Mouse (Mus musculus) megakaryocyte, embryonic 14.5 days (primary cell): ENCODE measurements at regions not wholly inside any gene's neighbourhood (a gene's known extent, or its start where the extent isn't known, plus 50 kb on each side); places are given as distances from the start of the nearest gene placed in this dataset.

Experiments used
- H3K27me3 ChIP-seq: replicated peaks from 2 replicates; pipeline ENCODE3; 2012; ENCODE audit warnings: inconsistent platforms
- H3K36me3 ChIP-seq: replicated peaks from 2 replicates; pipeline ENCODE3; 2012; ENCODE audit warnings: low read length, inconsistent platforms, mixed read lengths
- H3K4me1 ChIP-seq: 2 replicates; pipeline ENCODE4 v1.6.1; 2012; ENCODE audit warnings: inconsistent platforms
- H3K4me3 ChIP-seq: replicated peaks from 2 replicates; pipeline ENCODE3; 2012; ENCODE audit warnings: moderate library complexity, mild to moderate bottlenecking, inconsistent platforms
- H3K9me3 ChIP-seq: 2 replicates; pipeline ENCODE4 v1.6.1; 2012; ENCODE audit warnings: inconsistent platforms
- FLI1 ChIP-seq: IDR thresholded peaks from 2 replicates; pipeline ENCODE4 v1.6.1; 2012; ENCODE audit warnings: low read length, inconsistent platforms, mixed read lengths
- GATA1 ChIP-seq: IDR thresholded peaks from 3 replicates; pipeline ENCODE4 v1.6.1; 2012; ENCODE audit warnings: mixed read lengths, low read length, inconsistent platforms, borderline replicate concordance

DNA sequence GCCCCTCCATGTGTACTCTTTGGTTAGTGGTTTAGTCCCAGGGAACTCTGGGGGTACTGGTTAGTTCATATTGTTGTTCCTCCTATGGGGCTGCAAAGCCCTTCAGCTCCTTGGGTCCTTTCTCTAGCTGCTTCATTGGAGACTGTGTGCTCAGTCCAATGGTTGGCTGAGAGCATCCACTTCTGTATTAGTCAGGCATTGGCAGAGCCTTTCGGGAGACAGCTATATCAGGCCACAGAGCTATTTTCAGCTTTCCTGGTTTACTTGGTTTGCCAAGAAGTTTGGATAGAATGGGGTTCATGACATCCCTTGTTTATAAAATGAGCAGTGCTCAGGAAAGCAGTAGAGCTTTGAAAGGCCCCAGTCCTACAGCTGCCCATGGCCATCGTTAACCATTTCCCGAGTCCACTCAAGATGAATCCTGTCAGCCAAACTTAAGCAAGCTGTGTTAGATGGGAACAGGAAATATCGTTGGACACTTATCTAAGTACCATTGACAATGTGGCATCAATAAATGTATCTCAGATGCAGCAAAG, 126.7 kb upstream of the Tdrd3 start:
- Histone ChIP-seq H3K27me3 (no peaks in the 10 kb centered on the region), H3K9me3 (no peaks in the 10 kb centered on the region), H3K4me3 (no peak overlapping the region), H3K4me1 (peaks cover 6% of the 10 kb centered on the region), H3K36me3 (no peaks in the 10 kb centered on the region)
- TF ChIP-seq FLI1 (no peak), GATA1 (no peak)

DNA sequence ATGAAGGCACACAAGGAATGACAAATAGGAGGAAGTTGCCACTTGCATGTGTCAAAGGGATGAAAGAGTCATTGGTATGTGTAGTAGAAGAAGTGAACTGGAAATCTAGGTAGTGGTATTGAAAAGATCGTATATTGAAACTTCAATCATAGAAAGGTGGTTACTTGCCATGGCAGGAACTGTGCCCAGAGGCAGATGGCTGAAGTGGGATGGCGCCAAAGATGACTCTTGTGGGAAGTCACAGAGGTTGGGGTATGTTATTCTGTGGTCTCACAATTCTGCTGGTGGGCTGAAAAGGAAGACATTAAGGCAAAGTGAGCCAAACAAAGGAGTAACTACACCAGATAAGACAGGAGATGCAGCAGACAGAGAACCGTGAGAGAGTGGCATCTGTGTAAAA, 121.2 kb upstream of the Tdrd3 start:
- Histone ChIP-seq H3K27me3 (peaks cover 3% of the 10 kb centered on the region), H3K4me1 (peaks cover 6% of the 10 kb centered on the region), H3K4me3 (no peak overlapping the region), H3K9me3 (no peaks in the 10 kb centered on the region), H3K36me3 (no peaks in the 10 kb centered on the region)
- TF ChIP-seq GATA1: no peak
- no peak for TF ChIP-seq FLI1

- Histone ChIP-seq H3K9me3 (no peaks in the 10 kb centered on the region), H3K4me3 (no peak overlapping the region), H3K4me1 (peaks cover 6% of the 10 kb centered on the region), H3K36me3 (no peaks in the 10 kb centered on the region), H3K27me3 (peaks cover 5% of the 10 kb centered on the region)
- TF ChIP-seq GATA1 (no peak), FLI1 (no peak)
These were observed 119.3 kb upstream of the Tdrd3 start for GRCm38 (mm10) chr14:87297160-87297559.

- peaks cover 3% of the 10 kb centered on the region for H3K27me3 ChIP-seq
- TF ChIP-seq FLI1: no peak
- TF ChIP-seq GATA1: no peak
- no peaks in the 10 kb centered on the region for H3K9me3 ChIP-seq
- H3K36me3 ChIP-seq: no peaks in the 10 kb centered on the region
- no peak overlapping the region for H3K4me3 ChIP-seq
- H3K4me1 ChIP-seq: no peaks in the 10 kb centered on the region; the same call in 1 of the 2 replicates
These were observed 115.6 kb upstream of the Tdrd3 start for GRCm38 (mm10) chr14:87300838-87301237.

- Histone ChIP-seq H3K4me3 (no peak overlapping the region), H3K27me3 (peaks cover 3% of the 10 kb centered on the region), H3K4me1 (no peaks in the 10 kb centered on the region; the same call in 1 of the 2 replicates), H3K9me3 (no peaks in the 10 kb centered on the region), H3K36me3 (no peaks in the 10 kb centered on the region)
- TF ChIP-seq GATA1: no peak
- TF ChIP-seq FLI1: no peak
These were observed 114.9 kb upstream of the Tdrd3 start for GRCm38 (mm10) chr14:87301564-87301963.

GRCm38 (mm10) chr14:87305481-87305880, 111.0 kb upstream of the Tdrd3 start:
- Histone ChIP-seq H3K9me3 (no peaks in the 10 kb centered on the region), H3K4me3 (no peak overlapping the region), H3K4me1 (no peaks in the 10 kb centered on the region; the same call in 1 of the 2 replicates), H3K36me3 (no peaks in the 10 kb centered on the region), H3K27me3 (peaks cover 2% of the 10 kb centered on the region)
- TF ChIP-seq FLI1: no peak
- no peak for TF ChIP-seq GATA1

DNA sequence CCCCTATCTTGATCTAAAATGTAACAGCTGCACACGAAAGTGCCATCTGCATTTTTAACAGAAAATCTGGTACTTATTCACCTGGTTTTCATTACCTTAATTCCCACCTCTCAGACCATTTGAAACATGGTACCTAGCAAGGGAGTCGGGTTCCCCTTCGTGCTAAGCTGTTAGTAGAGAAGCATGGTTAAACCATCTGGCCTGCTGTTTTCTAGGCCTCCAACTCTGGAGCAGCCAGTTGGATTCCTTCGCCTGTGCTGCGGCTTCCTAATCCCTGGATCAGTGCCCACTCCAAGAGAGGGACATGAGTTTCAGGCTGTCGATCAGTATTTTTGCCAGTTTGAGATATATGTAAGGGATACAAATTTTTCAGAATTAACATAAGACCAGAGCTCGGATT, 110.4 kb upstream of the Tdrd3 start:
- Histone ChIP-seq H3K4me1 (no peaks in the 10 kb centered on the region; the same call in 1 of the 2 replicates), H3K27me3 (no peaks in the 10 kb centered on the region), H3K36me3 (no peaks in the 10 kb centered on the region), H3K9me3 (no peaks in the 10 kb centered on the region), H3K4me3 (no peak overlapping the region)
- TF ChIP-seq GATA1: no peak
- TF ChIP-seq FLI1: no peak

DNA sequence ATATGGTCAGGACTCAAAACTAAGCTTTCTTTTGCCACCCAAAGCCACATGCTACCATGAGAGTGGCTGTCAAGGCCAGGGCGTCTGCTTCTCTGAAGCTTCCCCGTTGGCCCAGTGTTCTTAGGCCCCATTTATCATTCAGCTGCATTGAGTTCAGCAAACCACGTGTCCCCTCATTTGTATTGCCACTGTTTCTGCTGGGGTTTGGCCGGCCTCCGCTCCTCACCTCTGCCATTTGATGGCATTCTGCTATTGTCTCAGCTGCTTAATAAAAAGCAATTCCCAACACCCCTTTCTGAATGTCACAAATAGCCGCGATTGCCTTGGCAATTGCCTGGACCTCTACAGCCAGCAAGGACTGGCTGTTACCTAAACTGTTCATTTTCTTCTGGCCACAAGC, 108.4 kb upstream of the Tdrd3 start:
- H3K36me3 ChIP-seq: no peaks in the 10 kb centered on the region
- TF ChIP-seq GATA1 (no peak), FLI1 (no peak)
- H3K4me3 ChIP-seq: no peak overlapping the region
- H3K27me3 ChIP-seq: no peaks in the 10 kb centered on the region
- no peaks in the 10 kb centered on the region for H3K4me1 ChIP-seq
- H3K9me3 ChIP-seq: no peaks in the 10 kb centered on the region

DNA sequence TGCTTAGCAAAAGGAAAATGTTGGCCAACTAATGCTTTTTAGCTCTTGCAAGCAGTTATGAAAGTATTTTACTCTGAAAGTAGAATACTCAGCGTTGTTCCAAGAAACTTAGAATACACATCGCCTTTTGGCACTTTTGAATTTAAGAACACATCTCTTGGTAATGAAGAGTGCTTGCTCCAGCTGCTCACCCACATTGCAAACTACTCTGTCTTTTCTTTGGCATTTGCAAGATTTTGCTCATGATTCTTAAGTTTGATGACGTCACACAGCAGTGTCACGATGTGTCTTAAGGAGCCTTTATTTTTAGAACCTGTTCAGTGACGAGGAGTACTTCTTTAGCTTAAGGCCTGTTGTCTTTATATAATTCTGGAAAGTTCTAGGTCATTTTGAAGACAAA, 104.1 kb upstream of the Tdrd3 start:
- TF ChIP-seq FLI1 (no peak), GATA1 (no peak)
- Histone ChIP-seq H3K36me3 (no peaks in the 10 kb centered on the region), H3K9me3 (no peaks in the 10 kb centered on the region), H3K4me1 (no peaks in the 10 kb centered on the region), H3K27me3 (no peaks in the 10 kb centered on the region), H3K4me3 (no peak overlapping the region)

GRCm38 (mm10) chr14:87314999-87315732, 101.3 kb upstream of the Tdrd3 start:
- no peaks in the 10 kb centered on the region for H3K36me3 ChIP-seq
- TF ChIP-seq FLI1 (no peak), GATA1 (no peak)
- no peaks in the 10 kb centered on the region for H3K9me3 ChIP-seq
- H3K27me3 ChIP-seq: no peaks in the 10 kb centered on the region
- no peaks in the 10 kb centered on the region for H3K4me1 ChIP-seq
- no peak overlapping the region for H3K4me3 ChIP-seq
